Mouse (Mus musculus) embryonic facial prominence, embryonic 15.5 days (tissue): Measurements from ENCODE around the gene Gabra6. TPM values are rescaled to one million over a fixed set of nuclear protein-coding genes. Genes with fewer than 3 reads are reported as not detected.

Experiments used
- ATAC-seq: fragments of 200-750 bp; cut with Nextera tagmentation; 2 replicates; pipeline ENCODE4 v1.8.0; 2017; ENCODE audit warnings: low read depth, moderate TSS enrichment; ENCODE audit not compliant: insufficient number of reproducible peaks, low FRiP score, low TSS enrichment
- H3K27ac ChIP-seq: fragments of 300-500 bp; sonication (generic); replicated peaks from 2 replicates; pipeline ENCODE4 v1.5.1; 2015; ENCODE audit warnings: mild to moderate bottlenecking, inconsistent platforms
- H3K27me3 ChIP-seq: fragments of 300-500 bp; sonication (generic); 2 replicates; pipeline ENCODE4 v1.6.1; 2015; ENCODE audit warnings: inconsistent platforms
- H3K36me3 ChIP-seq: fragments of 300-500 bp; sonication (generic); 2 replicates; pipeline ENCODE4 v1.6.1; 2015; ENCODE audit warnings: mild to moderate bottlenecking, inconsistent platforms
- H3K4me1 ChIP-seq: fragments of 300-500 bp; sonication (generic); 2 replicates; pipeline ENCODE4 v1.6.1; 2015; ENCODE audit warnings: inconsistent platforms
- H3K4me2 ChIP-seq: fragments of 300-500 bp; sonication (generic); replicated peaks from 2 replicates; pipeline ENCODE4 v1.6.1; 2015; ENCODE audit warnings: mild to moderate bottlenecking, inconsistent platforms
- H3K4me3 ChIP-seq: fragments of 300-500 bp; sonication (generic); replicated peaks from 2 replicates; pipeline ENCODE4 v1.5.1; 2015; ENCODE audit warnings: mild to moderate bottlenecking, inconsistent platforms
- H3K9ac ChIP-seq: fragments of 300-500 bp; sonication (generic); 2 replicates; pipeline ENCODE4 v1.6.1; 2015; ENCODE audit warnings: inconsistent platforms
- H3K9me3 ChIP-seq: fragments of 300-500 bp; sonication (generic); replicated peaks from 2 replicates; pipeline ENCODE4 v1.6.1; 2016; ENCODE audit warnings: inconsistent platforms
- WGBS: fragments of 180-500 bp; shearing (Covaris S2); methylation state at CpG from one replicate; pipeline ENCODE4 v1.1.7; 2015; 5-methylcytosine and 5-hydroxymethylcytosine counted together
- polyA plus RNA-seq: library from polyadenylated mRNA; unstranded; fragments of >200 nt; fragmentation: Nextera tagmentation; extraction: Ambion mirVana; gene quantifications from 2 replicates; pipeline ENCODE4 v1.2.1, GENCODE M21; 2015

Gabra6 gene
- not detected in 2 replicates for polyA plus RNA-seq

DNA sequence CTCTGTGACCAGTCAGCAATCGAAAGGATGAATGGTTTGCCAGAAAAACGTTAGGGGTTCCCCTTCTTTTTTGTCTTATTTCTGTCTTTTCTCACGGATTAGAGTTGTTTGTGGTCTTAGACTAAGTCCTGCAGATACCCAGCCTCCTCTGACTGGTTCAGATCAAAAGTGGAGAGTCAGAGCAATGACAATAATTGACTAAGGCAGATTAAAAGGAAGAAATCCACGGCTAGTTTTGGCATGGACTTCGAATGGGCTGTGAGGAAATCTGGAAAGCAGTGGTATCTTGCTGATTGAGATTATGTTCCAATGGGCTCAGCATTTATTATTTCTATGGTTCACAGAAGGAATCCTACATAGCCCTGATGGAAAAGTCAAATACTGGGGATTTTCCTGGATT lies at the start of gene Gabra6:
Gene Gabra6 (minus strand): TSS at position 191 of the 400 bp plus-strand sequence.
- Histone ChIP-seq H3K27ac (no peak within 1 kb of the TSS), H3K36me3 (no peaks in the 10 kb centered on the region), H3K9ac (no peak within 1 kb of the TSS), H3K27me3 (no peaks in the 10 kb centered on the region), H3K4me1 (no peaks in the 10 kb centered on the region), H3K4me2 (no peak within 1 kb of the TSS), H3K4me3 (no peak within 1 kb of the TSS), H3K9me3 (no peaks in the 10 kb centered on the region)
- 52% methylated on average over 5 of the region's 5 CpGs for WGBS
- no peak for ATAC-seq

- H3K4me1 ChIP-seq, result no peaks in the 10 kb centered on the region
- no peak overlapping the region for H3K4me3 ChIP-seq
- 75% methylated on average over 7 of the region's 7 CpGs for WGBS
- no peaks in the 10 kb centered on the region for H3K36me3 ChIP-seq
- H3K9me3 ChIP-seq, result no peaks in the 10 kb centered on the region
- no peak overlapping the region for H3K4me2 ChIP-seq
- no peak overlapping the region for H3K9ac ChIP-seq
- no peak for ATAC-seq
- no peak overlapping the region for H3K27ac ChIP-seq
- no peaks in the 10 kb centered on the region for H3K27me3 ChIP-seq
Measured at GRCm38 (mm10) chr11:42365544-42365943, 44.7 kb upstream of the Gabra6 start.

GRCm38 (mm10) chr11:42332121-42332520 lies 11.2 kb upstream of the Gabra6 start:
- no peaks in the 10 kb centered on the region for H3K36me3 ChIP-seq
- WGBS, result 83% methylated on average over 3 of the region's 3 CpGs
- ATAC-seq, result no peak
- no peaks in the 10 kb centered on the region for H3K4me1 ChIP-seq
- no peaks in the 10 kb centered on the region for H3K27me3 ChIP-seq
- no peak overlapping the region for H3K9ac ChIP-seq
- H3K9me3 ChIP-seq, result no peaks in the 10 kb centered on the region
- H3K4me2 ChIP-seq, result no peak overlapping the region
- H3K4me3 ChIP-seq, result no peak overlapping the region
- H3K27ac ChIP-seq, result no peak overlapping the region

DNA sequence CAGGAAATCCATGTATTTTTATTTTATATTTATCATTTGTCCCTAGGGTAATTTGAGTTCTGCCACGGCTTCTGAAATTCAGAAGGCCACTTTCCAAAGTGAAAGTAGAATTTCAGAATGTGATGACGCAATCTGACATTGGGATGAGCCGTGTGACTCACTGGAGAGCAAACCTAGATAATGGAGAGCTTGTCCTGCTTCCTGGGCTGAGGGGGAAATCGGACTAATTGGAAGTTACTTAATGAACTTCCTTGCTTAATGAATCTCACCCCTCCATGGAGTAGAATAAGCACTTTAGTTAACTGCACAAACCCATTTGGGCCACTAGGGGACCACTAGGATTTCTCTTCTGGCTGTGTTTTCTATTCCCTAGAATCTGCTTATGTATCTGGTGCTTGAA lies 5.4 kb upstream of the Gabra6 start:
- no peak overlapping the region for H3K9ac ChIP-seq
- no peaks in the 10 kb centered on the region for H3K4me1 ChIP-seq
- H3K4me2 ChIP-seq, result no peak overlapping the region
- H3K27ac ChIP-seq, result no peak overlapping the region
- no peaks in the 10 kb centered on the region for H3K36me3 ChIP-seq
- no peaks in the 10 kb centered on the region for H3K27me3 ChIP-seq
- WGBS, result 72% methylated on average over 4 of the region's 4 CpGs
- no peak overlapping the region for H3K4me3 ChIP-seq
- H3K9me3 ChIP-seq, result no peaks in the 10 kb centered on the region
- ATAC-seq, result no peak

DNA sequence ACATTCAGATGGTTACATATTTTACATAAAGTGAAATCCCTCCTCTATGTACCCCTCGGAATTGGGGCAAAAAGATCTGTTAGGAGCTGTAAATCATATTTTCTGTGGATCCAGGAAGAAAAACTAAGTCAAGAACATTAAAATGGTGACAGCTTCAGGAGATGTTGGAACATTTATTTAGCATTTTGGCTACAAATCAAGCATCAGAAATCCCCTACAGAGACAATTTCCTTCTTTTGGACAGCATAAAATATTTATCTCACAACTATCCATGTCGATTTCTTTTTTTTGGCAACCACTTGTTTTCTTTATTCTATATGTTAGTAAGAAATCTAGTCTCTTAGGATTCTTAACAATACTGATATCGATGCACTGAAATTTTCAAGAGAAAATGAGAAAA lies 688 bp upstream of the Gabra6 start:
- ATAC-seq, result no peak
- Histone ChIP-seq H3K9ac (no peak overlapping the region), H3K4me1 (no peaks in the 10 kb centered on the region), H3K4me3 (no peak overlapping the region), H3K36me3 (no peaks in the 10 kb centered on the region), H3K27me3 (no peaks in the 10 kb centered on the region), H3K9me3 (no peaks in the 10 kb centered on the region), H3K4me2 (no peak overlapping the region), H3K27ac (no peak overlapping the region)
- WGBS, result 80% methylated on average over 3 of the region's 3 CpGs

GRCm38 (mm10) chr11:42319521-42319920 lies 1.4 kb downstream of the Gabra6 start:
- 90% methylated on average over 3 of the region's 3 CpGs for WGBS
- H3K36me3 ChIP-seq, result no peaks in the 10 kb centered on the region
- ATAC-seq, result no peak
- no peak overlapping the region for H3K4me2 ChIP-seq
- no peaks in the 10 kb centered on the region for H3K9me3 ChIP-seq
- H3K27me3 ChIP-seq, result no peaks in the 10 kb centered on the region
- H3K9ac ChIP-seq, result no peak overlapping the region
- no peaks in the 10 kb centered on the region for H3K4me1 ChIP-seq
- no peak overlapping the region for H3K27ac ChIP-seq
- H3K4me3 ChIP-seq, result no peak overlapping the region

DNA sequence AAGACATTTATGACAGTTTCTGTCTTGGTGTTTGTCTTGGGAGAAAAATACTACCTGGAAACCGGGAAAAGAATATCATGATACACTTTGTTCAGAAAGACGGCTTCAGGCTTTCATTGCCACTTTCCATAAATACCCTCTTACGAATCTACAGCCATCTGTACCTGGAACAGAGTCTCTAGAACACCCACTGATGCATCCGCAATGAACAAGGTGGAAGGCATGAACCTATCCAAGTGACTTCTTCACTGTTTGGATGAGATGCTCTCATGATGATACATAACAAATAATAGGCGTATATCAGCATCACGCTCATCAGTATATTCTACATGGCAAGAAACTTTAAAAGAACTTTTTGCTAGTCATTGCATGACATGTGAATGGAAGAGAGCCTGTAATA lies 1.8 kb downstream of the Gabra6 start:
- no peaks in the 10 kb centered on the region for H3K9me3 ChIP-seq
- no peak overlapping the region for H3K4me3 ChIP-seq
- H3K4me2 ChIP-seq, result no peak overlapping the region
- H3K9ac ChIP-seq, result no peak overlapping the region
- H3K36me3 ChIP-seq, result no peaks in the 10 kb centered on the region
- H3K4me1 ChIP-seq, result no peaks in the 10 kb centered on the region
- 86% methylated on average over 6 of the region's 6 CpGs for WGBS
- no peak for ATAC-seq
- no peak overlapping the region for H3K27ac ChIP-seq
- H3K27me3 ChIP-seq, result no peaks in the 10 kb centered on the region

- H3K9me3 ChIP-seq, result no peaks in the 10 kb centered on the region
- H3K4me3 ChIP-seq, result no peak overlapping the region
- no peak for ATAC-seq
- no peaks in the 10 kb centered on the region for H3K27me3 ChIP-seq
- WGBS, result 82% methylated on average over 3 of the region's 3 CpGs
- H3K9ac ChIP-seq, result no peak overlapping the region
- H3K27ac ChIP-seq, result no peak overlapping the region
- H3K4me2 ChIP-seq, result no peak overlapping the region
- no peaks in the 10 kb centered on the region for H3K4me1 ChIP-seq
- H3K36me3 ChIP-seq, result no peaks in the 10 kb centered on the region
Measured at GRCm38 (mm10) chr11:42317985-42318384, 2.9 kb downstream of the Gabra6 start.

DNA sequence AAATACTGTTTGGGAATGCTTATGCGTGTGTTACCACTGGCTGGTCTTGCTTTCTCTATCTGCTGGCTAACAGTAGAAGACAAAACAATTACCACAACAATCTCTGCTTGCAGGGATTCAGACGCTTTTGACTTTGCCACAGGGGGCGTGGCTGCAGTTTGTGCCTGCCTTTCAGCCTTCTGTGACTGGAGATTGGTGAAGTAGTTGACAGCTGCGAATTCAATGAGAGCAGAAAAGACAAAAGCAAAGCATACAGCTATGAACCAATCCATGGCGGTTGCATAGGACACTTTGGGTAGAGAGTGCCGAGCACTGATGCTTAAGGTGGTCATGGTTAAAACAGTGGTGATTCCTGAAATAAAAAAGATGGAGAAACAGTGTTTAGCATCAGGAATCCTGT lies 6.0 kb downstream of the Gabra6 start:
- Histone ChIP-seq H3K36me3 (no peaks in the 10 kb centered on the region), H3K4me3 (no peak overlapping the region), H3K9me3 (no peaks in the 10 kb centered on the region), H3K4me1 (no peaks in the 10 kb centered on the region), H3K27me3 (no peaks in the 10 kb centered on the region), H3K27ac (no peak overlapping the region), H3K9ac (no peak overlapping the region), H3K4me2 (no peak overlapping the region)
- ATAC-seq, result no peak
- WGBS, result 13% methylated on average over 6 of the region's 6 CpGs

GRCm38 (mm10) chr11:42310892-42311291 lies 10.0 kb downstream of the Gabra6 start:
- no peaks in the 10 kb centered on the region for H3K27me3 ChIP-seq
- no peak overlapping the region for H3K4me2 ChIP-seq
- H3K4me1 ChIP-seq, result no peaks in the 10 kb centered on the region
- no peak overlapping the region for H3K9ac ChIP-seq
- H3K9me3 ChIP-seq, result no peaks in the 10 kb centered on the region
- 45% methylated on average over 1 of the region's 1 CpGs for whole genome bisulfite sequencing
- no peak overlapping the region for H3K27ac ChIP-seq
- H3K36me3 ChIP-seq, result no peaks in the 10 kb centered on the region
- no peak overlapping the region for H3K4me3 ChIP-seq
- no peak for ATAC-seq

- Histone ChIP-seq H3K27ac (no peak overlapping the region), H3K27me3 (no peaks in the 10 kb centered on the region), H3K36me3 (no peaks in the 10 kb centered on the region), H3K4me2 (no peak overlapping the region), H3K9me3 (no peaks in the 10 kb centered on the region), H3K9ac (no peak overlapping the region), H3K4me3 (no peak overlapping the region), H3K4me1 (no peaks in the 10 kb centered on the region)
- no peak for ATAC-seq
- 70% methylated on average over 2 of the region's 2 CpGs for WGBS
Measured at GRCm38 (mm10) chr11:42309086-42309485, 11.8 kb downstream of the Gabra6 start.

GRCm38 (mm10) chr11:42306095-42306494 lies 14.8 kb downstream of the Gabra6 start:
- Histone ChIP-seq H3K4me3 (no peak overlapping the region), H3K27me3 (no peaks in the 10 kb centered on the region), H3K36me3 (no peaks in the 10 kb centered on the region), H3K4me2 (no peak overlapping the region), H3K4me1 (no peaks in the 10 kb centered on the region), H3K9ac (no peak overlapping the region), H3K27ac (no peak overlapping the region), H3K9me3 (no peaks in the 10 kb centered on the region)
- 69% methylated on average over 1 of the region's 1 CpGs for WGBS
- ATAC-seq, result no peak
